Mouse (Mus musculus) midbrain, postnatal 0 days (tissue): Measurements from ENCODE around the gene Naip6. TPM values are rescaled to one million over a fixed set of nuclear protein-coding genes. Genes with fewer than 3 reads are reported as not detected.
"Not testable (repeated sequence)": the region's sequence is repeated elsewhere in the genome, so short reads cannot be mapped to it uniquely, and the experiment has no call there.

ENCODE experiments used
- ATAC-seq: fragments of 200-750 bp; cut with Nextera tagmentation; 2 replicates; pipeline ENCODE4 v1.8.0; 2017; ENCODE audit warnings: moderate number of reproducible peaks, mild to moderate bottlenecking, moderate TSS enrichment, moderate library complexity; ENCODE audit not compliant: low FRiP score
- DNase-seq: peaks from one replicate; pipeline ENCODE4 v3.0.0-alpha.2; 2015; ENCODE audit warnings: low spot score
- H3K27ac ChIP-seq: fragments of 300-500 bp; sonication (generic); 2 replicates; pipeline ENCODE4 v1.5.1; 2014; ENCODE audit warnings: low read depth, mild to moderate bottlenecking, low read length, mixed read lengths
- H3K27me3 ChIP-seq: fragments of 300-500 bp; sonication (generic); 2 replicates; pipeline ENCODE4 v1.6.1; 2014; ENCODE audit warnings: low read length, control low read depth, mixed read lengths; ENCODE audit not compliant: insufficient read depth
- H3K36me3 ChIP-seq: fragments of 300-500 bp; sonication (generic); 2 replicates; pipeline ENCODE4 v1.6.1; 2014; ENCODE audit warnings: low read length, control low read depth, mixed read lengths; ENCODE audit not compliant: insufficient read depth
- H3K4me1 ChIP-seq: fragments of 300-500 bp; sonication (generic); 2 replicates; pipeline ENCODE4 v1.6.1; 2014; ENCODE audit warnings: mild to moderate bottlenecking, control low read depth, antibody characterized with exemption, low read length, mixed read lengths; ENCODE audit not compliant: insufficient read depth
- H3K4me2 ChIP-seq: fragments of 300-500 bp; sonication (generic); 2 replicates; pipeline ENCODE4 v1.6.1; 2014; ENCODE audit warnings: low read depth, mild to moderate bottlenecking, low read length, mixed read lengths; ENCODE audit not compliant: poor library complexity, severe bottlenecking
- H3K4me3 ChIP-seq: fragments of 300-500 bp; sonication (generic); 2 replicates; pipeline ENCODE4 v1.5.1; 2014; ENCODE audit warnings: low read depth, mild to moderate bottlenecking, low read length, moderate library complexity
- H3K9ac ChIP-seq: fragments of 300-500 bp; sonication (generic); replicated peaks from 2 replicates; pipeline ENCODE4 v1.6.1; 2014; ENCODE audit warnings: mild to moderate bottlenecking, low read length, moderate library complexity, mixed read lengths; ENCODE audit not compliant: poor library complexity, severe bottlenecking
- H3K9me3 ChIP-seq: fragments of 300-500 bp; sonication (generic); 2 replicates; pipeline ENCODE4 v1.6.1; 2016; ENCODE audit warnings: low read length, control low read depth
- CTCF ChIP-seq: IDR thresholded peaks from 2 replicates; pipeline ENCODE4 v1.5.1; 2016; ENCODE audit warnings: antibody characterized with exemption, mild to moderate bottlenecking
- WGBS: fragments of 180-500 bp; shearing (Covaris S2); extraction: QIAGEN DNeasy Blood & Tissue Kit; methylation state at CpG from one replicate; pipeline ENCODE4 v1.1.7; 2014; 5-methylcytosine and 5-hydroxymethylcytosine counted together
- polyA plus RNA-seq: library from polyadenylated mRNA; unstranded; fragments of >200 nt; fragmentation: Nextera tagmentation; extraction: Ambion mirVana; gene quantifications from 2 replicates; pipeline ENCODE4 v1.2.1, GENCODE M21; 2015
- total RNA-seq: library from RNA; depleted of rRNA; stranded (reverse); fragments of >200 nt; gene quantifications from 2 replicates; pipeline ENCODE4 v1.2.3, GENCODE M21; 2014; rRNA removed

The Naip6 gene
- total RNA-seq (0.19 and 0.66 TPM in 2 replicates), polyA plus RNA-seq (0.04 and 0.10 TPM in 2 replicates)

- H3K4me3 ChIP-seq, DNase-seq, H3K36me3 ChIP-seq, H3K4me1 ChIP-seq, H3K27me3 ChIP-seq, H3K9ac ChIP-seq, ATAC-seq, H3K9me3 ChIP-seq, H3K27ac ChIP-seq, H3K4me2 ChIP-seq: not testable (repeated sequence)
- 83% methylated on average over 6 of the region's 6 CpGs for WGBS
Measured at GRCm38 (mm10) chr13:100317256-100317893, at the start of gene Naip6. Gene Naip6, minus strand, starts transcription at chr13:100317674.

- not testable (repeated sequence) for H3K4me2 ChIP-seq, H3K9ac ChIP-seq, H3K4me3 ChIP-seq, ATAC-seq, H3K27me3 ChIP-seq, H3K9me3 ChIP-seq, H3K36me3 ChIP-seq, H3K4me1 ChIP-seq, H3K27ac ChIP-seq, DNase-seq
- 78% methylated on average over 2 of the region's 2 CpGs for WGBS
Measured at GRCm38 (mm10) chr13:100352315-100352714, 34.8 kb upstream of the Naip6 start.

- H3K27me3 ChIP-seq, H3K4me3 ChIP-seq, H3K4me1 ChIP-seq, H3K9me3 ChIP-seq, ATAC-seq, H3K36me3 ChIP-seq, H3K9ac ChIP-seq, H3K27ac ChIP-seq, DNase-seq, H3K4me2 ChIP-seq: not testable (repeated sequence)
- WGBS = 68% methylated on average over 1 of the region's 2 CpGs
Measured at GRCm38 (mm10) chr13:100349510-100350173, 32.2 kb upstream of the Naip6 start.

GRCm38 (mm10) chr13:100341822-100342221 is 24.3 kb upstream of the Naip6 start:
- no peaks in the 10 kb centered on the region for H3K4me1 ChIP-seq
- no peak overlapping the region for H3K9ac ChIP-seq
- H3K4me3 ChIP-seq = no peak overlapping the region
- ATAC-seq (no peak), DNase-seq (no peak)
- H3K27ac ChIP-seq = no peak overlapping the region
- no peaks in the 10 kb centered on the region for H3K9me3 ChIP-seq
- WGBS = 64% methylated on average over 2 of the region's 2 CpGs
- no peaks in the 10 kb centered on the region for H3K27me3 ChIP-seq
- H3K36me3 ChIP-seq = no peaks in the 10 kb centered on the region
- TF ChIP-seq CTCF = no peak
- H3K4me2 ChIP-seq = no peak overlapping the region

GRCm38 (mm10) chr13:100331728-100332127 is 14.3 kb upstream of the Naip6 start:
- not testable (repeated sequence) for H3K4me3 ChIP-seq, H3K36me3 ChIP-seq, ATAC-seq, DNase-seq, H3K27ac ChIP-seq, H3K9ac ChIP-seq, H3K27me3 ChIP-seq, H3K9me3 ChIP-seq, H3K4me2 ChIP-seq, H3K4me1 ChIP-seq
- 58% methylated on average over 5 of the region's 5 CpGs for WGBS

GRCm38 (mm10) chr13:100328899-100329298 is 11.4 kb upstream of the Naip6 start:
- not testable (repeated sequence) for H3K4me3 ChIP-seq, H3K4me2 ChIP-seq, DNase-seq, H3K4me1 ChIP-seq, H3K9ac ChIP-seq, H3K9me3 ChIP-seq, ATAC-seq, H3K27ac ChIP-seq, H3K27me3 ChIP-seq, H3K36me3 ChIP-seq
- WGBS = 43% methylated on average over 1 of the region's 1 CpGs

- H3K9me3 ChIP-seq, H3K36me3 ChIP-seq, H3K27me3 ChIP-seq, H3K27ac ChIP-seq, H3K4me3 ChIP-seq, H3K4me2 ChIP-seq, ATAC-seq, DNase-seq, H3K4me1 ChIP-seq, H3K9ac ChIP-seq: not testable (repeated sequence)
- 86% methylated on average over 2 of the region's 2 CpGs for WGBS
Measured at GRCm38 (mm10) chr13:100328029-100328428, 10.6 kb upstream of the Naip6 start.

- DNase-seq, H3K4me2 ChIP-seq, H3K36me3 ChIP-seq, H3K9me3 ChIP-seq, H3K4me1 ChIP-seq, H3K27me3 ChIP-seq, H3K9ac ChIP-seq, ATAC-seq, H3K4me3 ChIP-seq, H3K27ac ChIP-seq: not testable (repeated sequence)
- 93% methylated on average over 3 of the region's 3 CpGs for WGBS
Measured at GRCm38 (mm10) chr13:100322266-100322837, 4.9 kb upstream of the Naip6 start.
